Mouse (Mus musculus) cerebellum, postnatal 4 days (tissue): ENCODE results near the gene Hnrnpm.
A peak's percentile ranks its signal among the peaks of the same experiment; 100 is the strongest.
"Not testable (repeated sequence)": the region's sequence is repeated elsewhere in the genome, so short reads cannot be mapped to it uniquely, and the experiment has no call there.

Source experiments
- DNase-seq, 2 experiments: peaks; one replicate each; pipeline ENCODE4 v3.0.0; 2022; ENCODE audit warnings: low spot score in 2 of 2, mixed read lengths in 1 of 2

Hnrnpm gene

GRCm38 (mm10) chr17:33686760-33687159, at the start of gene Hnrnpm:
Gene Hnrnpm (minus strand): TSS chr17:33686860.
- DNase-seq = no peak

- not testable (repeated sequence) for DNase-seq
Observed at GRCm38 (mm10) chr17:33733526-33733925, 46.9 kb upstream of the Hnrnpm start.

GRCm38 (mm10) chr17:33732556-33733083, 46.0 kb upstream of the Hnrnpm start:
- DNase-seq = not testable (repeated sequence)

GRCm38 (mm10) chr17:33729215-33729614, 42.6 kb upstream of the Hnrnpm start:
- DNase-seq = no peak

GRCm38 (mm10) chr17:33728396-33728795, 41.7 kb upstream of the Hnrnpm start:
- DNase-seq = no peak

GRCm38 (mm10) chr17:33719736-33720378, 33.2 kb upstream of the Hnrnpm start:
- DNase-seq = no peak

GRCm38 (mm10) chr17:33718944-33719725, 32.5 kb upstream of the Hnrnpm start:
- DNase-seq = no peak

GRCm38 (mm10) chr17:33718384-33718881, 31.8 kb upstream of the Hnrnpm start, which contains the start of gene March2:
Gene March2 (minus strand): TSS chr17:33718670.
- peak; percentile 90 to 96 for DNase-seq

- DNase-seq = no peak
Observed at GRCm38 (mm10) chr17:33717982-33718381, 31.3 kb upstream of the Hnrnpm start.

GRCm38 (mm10) chr17:33717246-33717645, 30.6 kb upstream of the Hnrnpm start:
- DNase-seq = no peak

GRCm38 (mm10) chr17:33714779-33715178, 28.1 kb upstream of the Hnrnpm start:
- DNase-seq = no peak

- no peak for DNase-seq
Observed at GRCm38 (mm10) chr17:33713271-33713670, 26.6 kb upstream of the Hnrnpm start.

GRCm38 (mm10) chr17:33709834-33710233, 23.2 kb upstream of the Hnrnpm start:
- DNase-seq = no peak

- DNase-seq = no peak
Observed at GRCm38 (mm10) chr17:33703091-33703490, 16.4 kb upstream of the Hnrnpm start.

- DNase-seq = no peak
Observed at GRCm38 (mm10) chr17:33702178-33702577, 15.5 kb upstream of the Hnrnpm start.

GRCm38 (mm10) chr17:33695471-33695870, 8.8 kb upstream of the Hnrnpm start:
- no peak for DNase-seq

- DNase-seq = peak; percentile 97
Observed at GRCm38 (mm10) chr17:33685249-33685653, 1.4 kb downstream of the Hnrnpm start.

- peak; percentile 50 to 77 for DNase-seq
Observed at GRCm38 (mm10) chr17:33684671-33685231, 1.9 kb downstream of the Hnrnpm start.

- no peak for DNase-seq
Observed at GRCm38 (mm10) chr17:33681767-33682166, 4.9 kb downstream of the Hnrnpm start.

- DNase-seq = no peak
Observed at GRCm38 (mm10) chr17:33678771-33679170, 7.9 kb downstream of the Hnrnpm start.

GRCm38 (mm10) chr17:33676086-33676485, 10.6 kb downstream of the Hnrnpm start:
- DNase-seq = no peak

- DNase-seq = no peak
Observed at GRCm38 (mm10) chr17:33675452-33675851, 11.2 kb downstream of the Hnrnpm start.
